Comparison of ENCODE assay signal across 22 mouse cellular contexts in the genomic region with DNA sequence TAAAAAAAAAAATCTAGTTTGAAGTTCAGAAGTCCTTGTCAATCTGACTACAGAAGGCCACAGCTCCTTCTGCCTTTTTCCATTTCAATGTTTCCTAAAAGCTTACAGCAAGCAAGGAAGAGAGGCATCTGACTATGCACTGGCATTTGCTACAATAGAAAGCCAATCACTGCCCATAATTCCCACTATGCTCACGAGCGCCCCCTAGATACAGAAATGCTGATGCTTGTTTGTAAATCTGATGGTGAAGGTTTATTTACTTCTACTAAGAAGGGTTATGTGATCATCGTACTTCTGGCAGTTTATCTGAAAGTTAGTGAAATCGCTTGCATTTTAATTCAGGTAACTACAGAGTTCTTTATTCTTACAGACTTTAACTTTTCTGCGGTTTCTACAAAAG.
DNase-seq lines count a peak whose midpoint lies in the region; ATAC-seq and TF ChIP-seq lines count a peak whose summit lies in the region.
"Had no signal": no experiment of that assay in that cellular context is flagged by ENCODE, and none has a peak within 500 bp of the region (broad histone marks: within the 10 kb centered on the region; RNA-seq: fewer than 3 reads in every experiment).

No protein-coding gene starts in this region.

- no peaks in the 10 kb centered on the region for H3K9me3 ChIP-seq in kidney, embryonic 15.5 days (replicated peaks)
- H3K9me3 ChIP-seq in lung, embryonic 14.5 days (ENCODE audit: low read depth, low read length), result no peaks in the 10 kb centered on the region; the same call in 1 of the 2 replicates
- H3K9me3 ChIP-seq in MEL (replicated peaks; ENCODE audit: insufficient read depth, low read length), result no peaks in the 10 kb centered on the region
- H3K9me3 ChIP-seq: liver, embryonic 13.5 days had no signal

- no peaks in the 10 kb centered on the region for H3K79me2 ChIP-seq in MEL (ENCODE audit: control insufficient read depth, insufficient read depth, low read length, poor library complexity)

- 0 out of 2 replicates have a peak, but pooled peaks have one; percentile 2 for TF ChIP-seq CTCF in kidney, adult 2 months (conservative IDR thresholded peaks at IDR 0.05; ENCODE audit: insufficient read depth, insufficient read length, low read depth, low read length)
- TF ChIP-seq CTCF in lung, embryonic 14.5 days (IDR thresholded peaks at IDR 0.05; ENCODE audit: low read depth), result peak; percentile 21; the same call in 1 of the 2 replicates
- TF ChIP-seq CTCF in MEL (IDR thresholded peaks at IDR 0.05 in 2 of 3, conservative IDR thresholded peaks at IDR 0.05 in 1 of 3; ENCODE audit: control insufficient read depth in 1 of 3, insufficient read depth in 1 of 3, low read depth in 2 of 3, low read length in 3 of 3, poor library complexity in 1 of 3, severe bottlenecking in 1 of 3), result peak in 2 of 3 experiments; percentile 12 to 20; a peak in 2 of 6 replicates

- TF ChIP-seq RAD21 in MEL (IDR thresholded peaks at IDR 0.05; ENCODE audit: low read depth, low read length), result no peak

- no peaks in the 10 kb centered on the region for H3K27me3 ChIP-seq in kidney, adult 2 months (replicated peaks; ENCODE audit: control insufficient read depth, insufficient read depth, low read length)
- H3K27me3 ChIP-seq in kidney, embryonic 15.5 days, result no peaks in the 10 kb centered on the region
- H3K27me3 ChIP-seq in lung, embryonic 14.5 days (ENCODE audit: insufficient read depth, low read length), result no peaks in the 10 kb centered on the region
- H3K27me3 ChIP-seq in MEL (ENCODE audit: control insufficient read depth in 1 of 2, insufficient read depth in 2 of 2, low read length in 2 of 2), result no peaks in the 10 kb centered on the region
- H3K27me3 ChIP-seq: liver, embryonic 13.5 days; neural tube, embryonic 12.5 days had no signal

- H3K27ac ChIP-seq in kidney, adult 2 months (ENCODE audit: insufficient read depth, low read depth, low read length), result no peak overlapping the region
- H3K27ac ChIP-seq in kidney, embryonic 15.5 days, result no peak overlapping the region
- H3K27ac ChIP-seq in lung, embryonic 14.5 days (ENCODE audit: low read depth), result no peak overlapping the region
- H3K27ac ChIP-seq in MEL (ENCODE audit: control insufficient read depth, low read depth, low read length), result no peak overlapping the region
- H3K27ac ChIP-seq: embryonic facial prominence, embryonic 10.5 days; liver, embryonic 13.5 days; neural tube, embryonic 12.5 days had no signal

- no peak for TF ChIP-seq EP300 in MEL (IDR thresholded peaks at IDR 0.05; ENCODE audit: low read depth in 1 of 2, low read length in 2 of 2)

- DNase-seq in kidney, adult 2 months, result no peak
- no peak for DNase-seq in lung, embryonic 14.5 days
- DNase-seq in lung, postnatal 10 days, result no peak
- DNase-seq in ES-CJ7 (ENCODE audit: low read depth, low spot score), result peak; percentile 9
- no peak for DNase-seq in MEL (ENCODE audit: low read depth, low spot score)
- no peak for DNase-seq in testis, postnatal 14 days (ENCODE audit: low spot score)
- DNase-seq: adrenal gland, postnatal 36 days; cerebellum, adult 8-10 months; gastrocnemius, postnatal 10 days; heart, adult 18-20 months; heart, postnatal 4 days; kidney, adult 9 months; layer of hippocampus, postnatal 36 days; liver, embryonic 13.5 days; lung, postnatal 4 days; spleen, adult 18-20 months; thymus, adult 2 months had no signal

- no peaks in the 10 kb centered on the region for H3K4me1 ChIP-seq in kidney, adult 2 months (ENCODE audit: control insufficient read depth, insufficient read depth, low read length)
- no peaks in the 10 kb centered on the region for H3K4me1 ChIP-seq in kidney, embryonic 15.5 days
- no peaks in the 10 kb centered on the region for H3K4me1 ChIP-seq in lung, embryonic 14.5 days (ENCODE audit: insufficient read depth)
- no peaks in the 10 kb centered on the region for H3K4me1 ChIP-seq in MEL (ENCODE audit: control insufficient read depth in 1 of 2, insufficient read depth in 2 of 2, low read length in 2 of 2)
- H3K4me1 ChIP-seq: liver, embryonic 13.5 days had no signal

- ATAC-seq in kidney, embryonic 15.5 days (replicated peaks; ENCODE audit: low FRiP score), result no peak
- ATAC-seq in lung, embryonic 14.5 days (ENCODE audit: insufficient read depth), result no peak
- ATAC-seq in cerebellum, adult (ENCODE audit: insufficient number of reproducible peaks, low FRiP score, low TSS enrichment), result no peak

- no peak overlapping the region for H3K9ac ChIP-seq in kidney, embryonic 15.5 days
- no peak overlapping the region for H3K9ac ChIP-seq in lung, embryonic 14.5 days
- no peak overlapping the region for H3K9ac ChIP-seq in MEL (ENCODE audit: control insufficient read depth, low read depth, low read length, poor library complexity, severe bottlenecking)
- H3K9ac ChIP-seq: liver, embryonic 13.5 days; neural tube, embryonic 12.5 days had no signal

- WGBS in kidney, adult 2 months, result 78% methylated on average over 5 of the region's 5 CpGs
- 80% methylated on average over 5 of the region's 5 CpGs for WGBS in kidney, embryonic 15.5 days
- 70% methylated on average over 5 of the region's 5 CpGs for WGBS in lung, embryonic 14.5 days

- H3K4me2 ChIP-seq in kidney, embryonic 15.5 days, result no peak overlapping the region
- H3K4me2 ChIP-seq in lung, embryonic 14.5 days, result no peak overlapping the region
- H3K4me2 ChIP-seq: liver, embryonic 13.5 days; neural tube, embryonic 12.5 days had no signal

- H3K36me3 ChIP-seq in kidney, adult 2 months (ENCODE audit: control insufficient read depth, insufficient read depth, low read length), result peaks cover 4% of the 10 kb centered on the region; the same call in 1 of the 2 replicates
- H3K36me3 ChIP-seq in kidney, embryonic 15.5 days, result peaks cover 25% of the 10 kb centered on the region
- H3K36me3 ChIP-seq in lung, embryonic 14.5 days (ENCODE audit: insufficient read depth), result no peaks in the 10 kb centered on the region
- H3K36me3 ChIP-seq in MEL (ENCODE audit: control insufficient read depth in 1 of 2, insufficient read depth in 2 of 2, low read length in 2 of 2), result no peaks in the 10 kb centered on the region
- H3K36me3 ChIP-seq: G1E had no signal

- TF ChIP-seq POLR2A in kidney, adult 2 months (IDR thresholded peaks at IDR 0.05; ENCODE audit: low read depth, low read length), result no peak
- no peak for TF ChIP-seq POLR2A in MEL (IDR thresholded peaks at IDR 0.05; ENCODE audit: control insufficient read depth in 1 of 2, insufficient read depth in 1 of 2, low read depth in 1 of 2, low read length in 2 of 2, poor library complexity in 1 of 2)

- no peak overlapping the region for H3K4me3 ChIP-seq in kidney, adult 2 months (ENCODE audit: insufficient read depth, low read depth, low read length)
- no peak overlapping the region for H3K4me3 ChIP-seq in kidney, embryonic 15.5 days (replicated peaks)
- H3K4me3 ChIP-seq in lung, embryonic 14.5 days (ENCODE audit: low read depth, low read length), result no peak overlapping the region
- H3K4me3 ChIP-seq in MEL (ENCODE audit: control insufficient read depth in 1 of 2, insufficient read depth in 1 of 2, low read depth in 2 of 2, low read length in 2 of 2), result no peak overlapping the region
- H3K4me3 ChIP-seq: embryonic facial prominence, embryonic 10.5 days; liver, embryonic 13.5 days; neural tube, embryonic 12.5 days had no signal

TF ChIP-seq in MEL, 35 proteins besides CTCF, POLR2A, EP300 and RAD21:
- TF ChIP-seq E2F4 (IDR thresholded peaks at IDR 0.05; ENCODE audit: borderline replicate concordance, low read depth, low read length) (no peak), BHLHE40 (IDR thresholded peaks at IDR 0.05; ENCODE audit: borderline replicate concordance, low read depth, low read length) (no peak), POLR2AphosphoS2 (IDR thresholded peaks at IDR 0.05; ENCODE audit: low read length) (no peak), ZKSCAN1 (IDR thresholded peaks at IDR 0.05; ENCODE audit: low read depth, low read length) (no peak), RCOR1 (IDR thresholded peaks at IDR 0.05; ENCODE audit: low read depth, low read length) (no peak), CHD2 (IDR thresholded peaks at IDR 0.05; ENCODE audit: low read length) (no peak), MXI1 (IDR thresholded peaks at IDR 0.05; ENCODE audit: low read depth, low read length) (no peak), TBP (IDR thresholded peaks at IDR 0.05; ENCODE audit: low read depth, low read length) (no peak), SIN3A (IDR thresholded peaks at IDR 0.05; ENCODE audit: low read length) (no peak), MAFK (IDR thresholded peaks at IDR 0.05; ENCODE audit: borderline replicate concordance, low read depth, low read length) (no peak), CHD1 (IDR thresholded peaks at IDR 0.05; ENCODE audit: low read depth, low read length) (no peak), TAL1 (IDR thresholded peaks at IDR 0.05; ENCODE audit: low read length) (no peak), USF2 (IDR thresholded peaks at IDR 0.05; ENCODE audit: borderline replicate concordance in 1 of 2, insufficient read depth in 1 of 2, low read depth in 1 of 2, low read length in 2 of 2) (no peak), MAX (IDR thresholded peaks at IDR 0.05; ENCODE audit: low read length) (no peak), ZNF384 (IDR thresholded peaks at IDR 0.05; ENCODE audit: low read depth, low read length) (no peak), USF1 (IDR thresholded peaks at IDR 0.05; ENCODE audit: low read depth, low read length) (no peak), POLR2AphosphoS5 (IDR thresholded peaks at IDR 0.05; ENCODE audit: borderline replicate concordance, low read depth, low read length) (no peak)
